Mouse (Mus musculus): Measurements from ENCODE around the gene Nemp1. TPM values are rescaled to one million over a fixed set of nuclear protein-coding genes. Genes with fewer than 3 reads are reported as not detected.
A peak's percentile ranks its signal among the peaks of the same experiment; 100 is the strongest.
"Not testable (repeated sequence)": the region's sequence is repeated elsewhere in the genome, so short reads cannot be mapped to it uniquely, and the experiment has no call there.

Nemp1 gene
- polyA plus RNA-seq, 1 experiment, result 5.6 TPM

DNA sequence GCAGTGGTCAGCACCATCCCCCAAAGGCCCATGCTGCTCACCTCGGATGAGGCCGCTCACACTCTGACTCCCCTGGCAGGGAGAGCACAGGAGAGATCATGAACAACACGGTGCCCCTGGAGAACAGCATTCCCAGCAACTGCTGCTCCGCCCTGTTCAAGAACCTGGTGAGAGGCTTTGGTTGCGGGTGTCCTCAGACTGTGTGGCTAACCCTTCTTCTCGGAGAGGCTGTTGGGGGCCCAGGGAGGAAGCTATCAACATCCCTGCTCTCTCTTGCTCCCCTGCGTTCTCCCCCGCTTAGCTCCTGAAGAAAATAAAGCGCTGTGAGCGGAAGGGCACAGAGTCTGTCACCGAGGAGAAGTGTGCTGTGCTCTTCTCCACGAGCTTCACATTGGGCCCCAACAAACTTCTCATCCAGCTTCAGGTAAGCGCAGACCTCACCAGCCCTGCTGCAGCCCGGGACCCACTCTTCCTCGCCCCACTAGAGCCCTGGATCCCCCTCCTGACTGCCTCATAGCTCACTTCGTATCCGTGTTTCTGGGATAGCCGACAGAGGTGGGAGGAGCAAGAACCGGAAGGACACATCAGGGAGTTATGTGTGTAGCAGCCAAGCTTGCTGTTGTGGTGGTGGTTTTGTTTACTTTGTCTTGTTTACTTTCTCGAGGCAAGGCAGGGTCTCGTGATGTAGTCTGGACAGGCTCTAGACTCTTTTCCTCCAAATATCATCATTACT is 13.6 kb upstream of the Nemp1 start:
- no peak overlapping the region for H3K4me3 ChIP-seq
- no peaks in the 10 kb centered on the region for H3K36me3 ChIP-seq (ENCODE audit: control insufficient read depth, insufficient read depth)
- H3K27me3 ChIP-seq (ENCODE audit: control insufficient read depth, insufficient read depth, insufficient read length), result no peaks in the 10 kb centered on the region
- H3K4me2 ChIP-seq (ENCODE audit: low read depth), result no peak overlapping the region
- H3K79me2 ChIP-seq (ENCODE audit: control insufficient read depth, insufficient read depth), result no peaks in the 10 kb centered on the region
- TF ChIP-seq REST (IDR thresholded peaks at IDR 0.05; ENCODE audit: insufficient read depth, insufficient read length), result no peak
- no peak for TF ChIP-seq USF1 (IDR thresholded peaks at IDR 0.05; ENCODE audit: low read depth)
- TF ChIP-seq MYOG (IDR thresholded peaks at IDR 0.05; ENCODE audit: control insufficient read depth in 1 of 3, insufficient read depth in 1 of 3, insufficient read length in 2 of 3, low read depth in 2 of 3), result no peak
- TF ChIP-seq SRF (IDR thresholded peaks at IDR 0.05; ENCODE audit: control insufficient read depth, insufficient read length, low read depth), result no peak
- no peak for TF ChIP-seq POLR2A (IDR thresholded peaks at IDR 0.05; ENCODE audit: insufficient read length, low read depth)
- no peak for TF ChIP-seq TCF3 (IDR thresholded peaks at IDR 0.05; ENCODE audit: insufficient read length, low read depth)
- no peak for TF ChIP-seq POLR2AphosphoS2 (IDR thresholded peaks at IDR 0.05; ENCODE audit: insufficient read length, low read depth)
- TF ChIP-seq CEBPB (IDR thresholded peaks at IDR 0.05; ENCODE audit: insufficient read depth, poor library complexity, severe bottlenecking), result no peak
- TF ChIP-seq E2F4 (IDR thresholded peaks at IDR 0.05; ENCODE audit: insufficient read depth), result no peak
- no peak for TF ChIP-seq MYOD1 (IDR thresholded peaks at IDR 0.05; ENCODE audit: control insufficient read depth in 1 of 3, insufficient read length in 2 of 3, low read depth in 2 of 3)
- no peak for TF ChIP-seq MAX (IDR thresholded peaks at IDR 0.05; ENCODE audit: low read depth)
- TF ChIP-seq TCF12 (IDR thresholded peaks at IDR 0.05; ENCODE audit: insufficient read depth, poor library complexity, severe bottlenecking), result no peak
- H3ac ChIP-seq (ENCODE audit: control insufficient read depth, insufficient read length), result no peak overlapping the region

GRCm38 (mm10) chr10:127654970-127655579 is 11.6 kb upstream of the Nemp1 start:
- H3ac ChIP-seq (ENCODE audit: control insufficient read depth, insufficient read length), result no peak overlapping the region
- H3K4me2 ChIP-seq (ENCODE audit: low read depth), result peak overlapping the region; percentile 34
- peaks cover 2% of the 10 kb centered on the region for H3K36me3 ChIP-seq (ENCODE audit: control insufficient read depth, insufficient read depth)
- H3K27me3 ChIP-seq (ENCODE audit: control insufficient read depth, insufficient read depth, insufficient read length), result no peaks in the 10 kb centered on the region
- no peaks in the 10 kb centered on the region for H3K79me2 ChIP-seq (ENCODE audit: control insufficient read depth, insufficient read depth)
- H3K4me3 ChIP-seq, result no peak overlapping the region
- no peak for TF ChIP-seq CEBPB (IDR thresholded peaks at IDR 0.05; ENCODE audit: insufficient read depth, poor library complexity, severe bottlenecking)
- no peak for TF ChIP-seq POLR2AphosphoS2 (IDR thresholded peaks at IDR 0.05; ENCODE audit: insufficient read length, low read depth)
- TF ChIP-seq SRF (IDR thresholded peaks at IDR 0.05; ENCODE audit: control insufficient read depth, insufficient read length, low read depth), result no peak
- no peak for TF ChIP-seq MAX (IDR thresholded peaks at IDR 0.05; ENCODE audit: low read depth)
- no peak for TF ChIP-seq REST (IDR thresholded peaks at IDR 0.05; ENCODE audit: insufficient read depth, insufficient read length)
- TF ChIP-seq TCF12 (IDR thresholded peaks at IDR 0.05; ENCODE audit: insufficient read depth, poor library complexity, severe bottlenecking), result no peak
- TF ChIP-seq TCF3 (IDR thresholded peaks at IDR 0.05; ENCODE audit: insufficient read length, low read depth), result no peak
- no peak for TF ChIP-seq E2F4 (IDR thresholded peaks at IDR 0.05; ENCODE audit: insufficient read depth)
- TF ChIP-seq POLR2A (IDR thresholded peaks at IDR 0.05; ENCODE audit: insufficient read length, low read depth), result no peak
- no peak for TF ChIP-seq USF1 (IDR thresholded peaks at IDR 0.05; ENCODE audit: low read depth)
- TF ChIP-seq MYOD1 (IDR thresholded peaks at IDR 0.05; ENCODE audit: control insufficient read depth in 1 of 3, insufficient read length in 2 of 3, low read depth in 2 of 3), result peak in 2 of 3 experiments; percentile 55 to 77
- peak in 2 of 3 experiments; percentile 39 to 85 for TF ChIP-seq MYOG (IDR thresholded peaks at IDR 0.05; ENCODE audit: control insufficient read depth in 1 of 3, insufficient read depth in 1 of 3, insufficient read length in 2 of 3, low read depth in 2 of 3)

DNA sequence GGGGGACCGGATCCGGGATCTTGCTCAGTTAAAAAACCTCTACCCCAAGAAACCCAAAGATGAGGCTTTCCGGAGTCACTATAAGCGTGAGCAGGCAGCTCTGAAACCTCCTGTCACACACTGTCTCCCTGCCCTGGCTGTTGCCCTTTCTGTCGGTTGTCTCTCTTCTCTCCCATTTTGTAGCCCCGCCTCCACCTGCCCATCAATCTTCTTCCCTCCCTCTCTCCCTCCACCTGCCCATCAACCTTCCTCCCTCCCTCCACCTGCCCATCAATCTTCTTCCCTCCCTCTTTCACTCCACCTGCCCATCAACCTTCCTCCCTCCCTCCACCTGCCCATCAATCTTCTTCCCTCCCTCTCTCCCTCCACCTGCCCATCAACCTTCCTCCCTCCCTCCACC is 9.1 kb upstream of the Nemp1 start:
- H3K36me3 ChIP-seq (ENCODE audit: control insufficient read depth, insufficient read depth), result peaks cover 16% of the 10 kb centered on the region
- H3ac ChIP-seq (ENCODE audit: control insufficient read depth, insufficient read length); H3K27me3 ChIP-seq (ENCODE audit: control insufficient read depth, insufficient read depth, insufficient read length); H3K79me2 ChIP-seq (ENCODE audit: control insufficient read depth, insufficient read depth); H3K4me3 ChIP-seq; H3K4me2 ChIP-seq (ENCODE audit: low read depth): not testable (repeated sequence)

- Histone ChIP-seq H3K79me2 (ENCODE audit: control insufficient read depth, insufficient read depth) (peaks cover under 1% of the 10 kb centered on the region), H3K4me2 (ENCODE audit: low read depth) (no peak overlapping the region), H3ac (ENCODE audit: control insufficient read depth, insufficient read length) (no peak overlapping the region), H3K4me3 (no peak overlapping the region), H3K27me3 (ENCODE audit: control insufficient read depth, insufficient read depth, insufficient read length) (no peaks in the 10 kb centered on the region), H3K36me3 (ENCODE audit: control insufficient read depth, insufficient read depth) (peaks cover 16% of the 10 kb centered on the region)
- TF ChIP-seq TCF3 (IDR thresholded peaks at IDR 0.05; ENCODE audit: insufficient read length, low read depth), result no peak
- TF ChIP-seq MAX (IDR thresholded peaks at IDR 0.05; ENCODE audit: low read depth), result no peak
- TF ChIP-seq REST (IDR thresholded peaks at IDR 0.05; ENCODE audit: insufficient read depth, insufficient read length), result no peak
- no peak for TF ChIP-seq SRF (IDR thresholded peaks at IDR 0.05; ENCODE audit: control insufficient read depth, insufficient read length, low read depth)
- no peak for TF ChIP-seq MYOD1 (IDR thresholded peaks at IDR 0.05; ENCODE audit: control insufficient read depth in 1 of 3, insufficient read length in 2 of 3, low read depth in 2 of 3)
- no peak for TF ChIP-seq TCF12 (IDR thresholded peaks at IDR 0.05; ENCODE audit: insufficient read depth, poor library complexity, severe bottlenecking)
- no peak for TF ChIP-seq E2F4 (IDR thresholded peaks at IDR 0.05; ENCODE audit: insufficient read depth)
- TF ChIP-seq CEBPB (IDR thresholded peaks at IDR 0.05; ENCODE audit: insufficient read depth, poor library complexity, severe bottlenecking), result no peak
- no peak for TF ChIP-seq POLR2A (IDR thresholded peaks at IDR 0.05; ENCODE audit: insufficient read length, low read depth)
- no peak for TF ChIP-seq USF1 (IDR thresholded peaks at IDR 0.05; ENCODE audit: low read depth)
- no peak for TF ChIP-seq POLR2AphosphoS2 (IDR thresholded peaks at IDR 0.05; ENCODE audit: insufficient read length, low read depth)
Measured at GRCm38 (mm10) chr10:127658076-127658475, 8.6 kb upstream of the Nemp1 start.
